Mouse (Mus musculus): ENCODE results near the gene Rasgef1b. TPM values are rescaled to one million over a fixed set of nuclear protein-coding genes. Genes with fewer than 3 reads are reported as not detected.

Gene Rasgef1b
- polyA plus RNA-seq, 1 experiment, result 4.5 TPM

DNA sequence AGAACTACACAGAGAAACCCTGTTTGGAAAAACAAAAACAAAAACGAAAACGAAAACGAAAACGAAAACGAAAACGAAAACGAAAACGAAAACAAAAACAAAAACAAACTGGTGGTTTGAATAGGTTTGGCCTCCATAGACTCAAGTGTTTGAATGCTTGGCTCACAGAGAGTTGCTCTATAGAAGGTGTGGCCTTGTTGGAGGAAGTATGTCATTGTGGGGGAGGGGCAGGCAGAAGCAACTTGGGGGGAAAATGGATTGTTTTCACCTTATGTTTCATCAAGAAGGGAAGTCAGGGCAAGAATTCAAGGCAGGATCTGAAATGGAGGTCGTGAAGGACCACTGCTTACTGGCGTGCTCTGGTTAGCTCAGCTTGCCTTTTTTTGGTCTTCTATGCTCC lies 386.3 kb downstream of the Rasgef1b start:
- TF ChIP-seq POLR2A (IDR thresholded peaks at IDR 0.05; ENCODE audit: control insufficient read depth, extremely low read depth, insufficient read depth, low read length, poor library complexity) (no peak), CTCF (IDR thresholded peaks at IDR 0.05; ENCODE audit: borderline replicate concordance, control insufficient read depth, extremely low read depth, insufficient read depth, low read length, poor library complexity) (no peak)
- DNase-seq, result no peak
- Histone ChIP-seq H3K27ac (ENCODE audit: control insufficient read depth, insufficient read depth, low read length) (no peak overlapping the region), H3K36me3 (ENCODE audit: control insufficient read depth, insufficient read depth, low read length) (no peaks in the 10 kb centered on the region), H3K27me3 (ENCODE audit: control insufficient read depth, insufficient read depth, low read length) (no peaks in the 10 kb centered on the region), H3K4me1 (replicated peaks; ENCODE audit: control insufficient read depth, insufficient read depth, low read length) (no peaks in the 10 kb centered on the region), H3K4me3 (ENCODE audit: control insufficient read depth, insufficient read depth, low read length) (no peak overlapping the region)
- WGBS, result 96% methylated on average over 10 of the region's 10 CpGs

GRCm38 (mm10) chr5:99340311-99340989 lies 388.4 kb downstream of the Rasgef1b start:
- Histone ChIP-seq H3K27me3 (ENCODE audit: control insufficient read depth, insufficient read depth, low read length) (no peaks in the 10 kb centered on the region), H3K36me3 (ENCODE audit: control insufficient read depth, insufficient read depth, low read length) (no peaks in the 10 kb centered on the region), H3K27ac (ENCODE audit: control insufficient read depth, insufficient read depth, low read length) (no peak overlapping the region), H3K4me3 (ENCODE audit: control insufficient read depth, insufficient read depth, low read length) (no peak overlapping the region), H3K4me1 (replicated peaks; ENCODE audit: control insufficient read depth, insufficient read depth, low read length) (no peaks in the 10 kb centered on the region; the same call in 1 of the 2 replicates)
- WGBS, result 91% methylated on average over 8 of the region's 8 CpGs
- no peak for DNase-seq
- no peak for TF ChIP-seq CTCF (IDR thresholded peaks at IDR 0.05; ENCODE audit: borderline replicate concordance, control insufficient read depth, extremely low read depth, insufficient read depth, low read length, poor library complexity)
- no peak for TF ChIP-seq POLR2A (IDR thresholded peaks at IDR 0.05; ENCODE audit: control insufficient read depth, extremely low read depth, insufficient read depth, low read length, poor library complexity)

DNA sequence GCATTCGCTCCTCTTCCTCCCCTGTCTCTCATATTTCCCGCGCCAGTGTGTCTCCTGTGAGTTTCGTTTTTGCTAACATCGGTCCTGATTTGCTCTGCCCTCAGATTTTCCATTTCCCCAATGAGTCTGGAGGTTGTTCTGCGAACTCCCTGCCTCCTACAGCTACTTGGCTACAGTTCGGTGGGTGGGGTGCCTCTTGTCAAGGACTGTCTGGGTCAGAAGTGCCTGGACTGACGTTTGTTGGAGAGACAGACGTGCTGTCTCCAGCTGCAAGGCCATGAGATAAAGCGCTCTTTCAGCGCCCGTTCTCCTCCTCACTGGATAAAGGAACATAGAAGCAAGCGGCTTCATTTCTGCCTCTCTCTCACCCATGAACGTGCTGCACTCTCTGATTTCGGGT lies 389.1 kb downstream of the Rasgef1b start:
- Histone ChIP-seq H3K4me1 (replicated peaks; ENCODE audit: control insufficient read depth, insufficient read depth, low read length) (no peaks in the 10 kb centered on the region; the same call in 1 of the 2 replicates), H3K36me3 (ENCODE audit: control insufficient read depth, insufficient read depth, low read length) (no peaks in the 10 kb centered on the region), H3K27ac (ENCODE audit: control insufficient read depth, insufficient read depth, low read length) (peak overlapping the region; percentile 29; the same call in 1 of the 2 replicates), H3K27me3 (ENCODE audit: control insufficient read depth, insufficient read depth, low read length) (no peaks in the 10 kb centered on the region), H3K4me3 (ENCODE audit: control insufficient read depth, insufficient read depth, low read length) (no peak overlapping the region)
- 62% methylated on average over 15 of the region's 15 CpGs for WGBS
- no peak for TF ChIP-seq POLR2A (IDR thresholded peaks at IDR 0.05; ENCODE audit: control insufficient read depth, extremely low read depth, insufficient read depth, low read length, poor library complexity)
- TF ChIP-seq CTCF (IDR thresholded peaks at IDR 0.05; ENCODE audit: borderline replicate concordance, control insufficient read depth, extremely low read depth, insufficient read depth, low read length, poor library complexity), result no peak
- no peak for DNase-seq

GRCm38 (mm10) chr5:99338826-99339225 lies 390.0 kb downstream of the Rasgef1b start:
- no peaks in the 10 kb centered on the region for H3K27me3 ChIP-seq (ENCODE audit: control insufficient read depth, insufficient read depth, low read length)
- no peak for TF ChIP-seq CTCF (IDR thresholded peaks at IDR 0.05; ENCODE audit: borderline replicate concordance, control insufficient read depth, extremely low read depth, insufficient read depth, low read length, poor library complexity)
- TF ChIP-seq POLR2A (IDR thresholded peaks at IDR 0.05; ENCODE audit: control insufficient read depth, extremely low read depth, insufficient read depth, low read length, poor library complexity), result no peak
- H3K27ac ChIP-seq (ENCODE audit: control insufficient read depth, insufficient read depth, low read length), result no peak overlapping the region
- no peak overlapping the region for H3K4me3 ChIP-seq (ENCODE audit: control insufficient read depth, insufficient read depth, low read length)
- no peak for DNase-seq
- H3K36me3 ChIP-seq (ENCODE audit: control insufficient read depth, insufficient read depth, low read length), result no peaks in the 10 kb centered on the region
- 96% methylated on average over 6 of the region's 6 CpGs for WGBS
- H3K4me1 ChIP-seq (replicated peaks; ENCODE audit: control insufficient read depth, insufficient read depth, low read length), result no peaks in the 10 kb centered on the region; the same call in 1 of the 2 replicates

GRCm38 (mm10) chr5:99336427-99336826 lies 392.4 kb downstream of the Rasgef1b start:
- H3K27ac ChIP-seq (ENCODE audit: control insufficient read depth, insufficient read depth, low read length), result no peak overlapping the region
- 5% methylated on average over 11 of the region's 11 CpGs for WGBS
- no peaks in the 10 kb centered on the region; the same call in 1 of the 2 replicates for H3K4me1 ChIP-seq (replicated peaks; ENCODE audit: control insufficient read depth, insufficient read depth, low read length)
- TF ChIP-seq POLR2A (IDR thresholded peaks at IDR 0.05; ENCODE audit: control insufficient read depth, extremely low read depth, insufficient read depth, low read length, poor library complexity) (no peak), CTCF (IDR thresholded peaks at IDR 0.05; ENCODE audit: borderline replicate concordance, control insufficient read depth, extremely low read depth, insufficient read depth, low read length, poor library complexity) (no peak)
- DNase-seq, result peak; percentile 15
- H3K4me3 ChIP-seq (ENCODE audit: control insufficient read depth, insufficient read depth, low read length), result no peak overlapping the region
- H3K36me3 ChIP-seq (ENCODE audit: control insufficient read depth, insufficient read depth, low read length), result no peaks in the 10 kb centered on the region
- no peaks in the 10 kb centered on the region for H3K27me3 ChIP-seq (ENCODE audit: control insufficient read depth, insufficient read depth, low read length)

DNA sequence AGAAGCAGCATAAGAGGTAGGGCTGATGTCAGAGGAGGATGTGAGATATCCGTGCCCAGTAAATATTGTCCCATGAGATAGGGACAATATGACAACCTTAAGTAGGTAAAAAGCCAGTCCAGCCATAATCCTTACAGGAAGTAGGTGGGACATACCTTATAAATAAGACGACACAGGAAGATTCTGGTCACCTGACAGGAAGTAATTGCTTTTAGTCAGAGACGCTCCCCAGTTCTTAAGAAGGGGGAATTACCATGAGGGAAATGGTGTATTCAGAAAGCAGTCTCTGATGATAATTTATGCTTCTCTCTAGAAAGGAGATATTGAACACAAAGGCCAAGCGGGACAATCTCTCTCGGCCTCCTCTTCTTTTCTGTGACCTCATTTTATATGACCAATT lies 394.8 kb downstream of the Rasgef1b start:
- DNase-seq, result no peak
- no peaks in the 10 kb centered on the region for H3K36me3 ChIP-seq (ENCODE audit: control insufficient read depth, insufficient read depth, low read length)
- 62% methylated on average over 5 of the region's 5 CpGs for WGBS
- no peak overlapping the region for H3K27ac ChIP-seq (ENCODE audit: control insufficient read depth, insufficient read depth, low read length)
- no peaks in the 10 kb centered on the region; the same call in 1 of the 2 replicates for H3K4me1 ChIP-seq (replicated peaks; ENCODE audit: control insufficient read depth, insufficient read depth, low read length)
- no peak overlapping the region for H3K4me3 ChIP-seq (ENCODE audit: control insufficient read depth, insufficient read depth, low read length)
- TF ChIP-seq POLR2A (IDR thresholded peaks at IDR 0.05; ENCODE audit: control insufficient read depth, extremely low read depth, insufficient read depth, low read length, poor library complexity), result no peak
- no peak for TF ChIP-seq CTCF (IDR thresholded peaks at IDR 0.05; ENCODE audit: borderline replicate concordance, control insufficient read depth, extremely low read depth, insufficient read depth, low read length, poor library complexity)
- H3K27me3 ChIP-seq (ENCODE audit: control insufficient read depth, insufficient read depth, low read length), result no peaks in the 10 kb centered on the region
